Mouse (Mus musculus) heart, postnatal 0 days (tissue): ENCODE data around the gene Gm9639. TPM values are rescaled to one million over a fixed set of nuclear protein-coding genes. Genes with fewer than 3 reads are reported as not detected.
A peak's percentile ranks its signal among the peaks of the same experiment; 100 is the strongest.
"Not testable (repeated sequence)": the region's sequence is repeated elsewhere in the genome, so short reads cannot be mapped to it uniquely, and the experiment has no call there.

Source experiments
- ATAC-seq: fragments of 200-750 bp; cut with Nextera tagmentation; 2 replicates; pipeline ENCODE4 v1.8.0; 2017; ENCODE audit warnings: low read depth, moderate number of reproducible peaks, moderate library complexity; ENCODE audit not compliant: insufficient read depth
- DNase-seq: peaks from one replicate; pipeline ENCODE4 v3.0.0-alpha.2; 2016; ENCODE audit warnings: low spot score
- H3K27ac ChIP-seq: fragments of 300-500 bp; sonication (generic); 2 replicates; pipeline ENCODE4 v1.5.1; 2014; ENCODE audit warnings: low read depth, mild to moderate bottlenecking
- H3K27me3 ChIP-seq: fragments of 300-500 bp; sonication (generic); 2 replicates; pipeline ENCODE4 v1.6.1; 2014; ENCODE audit warnings: low read length, mixed read lengths; ENCODE audit not compliant: control insufficient read depth, insufficient read depth
- H3K36me3 ChIP-seq: fragments of 300-500 bp; sonication (generic); replicated peaks from 2 replicates; pipeline ENCODE4 v1.6.1; 2014; ENCODE audit warnings: low read length, mixed read lengths; ENCODE audit not compliant: control insufficient read depth, insufficient read depth
- H3K4me1 ChIP-seq: fragments of 300-500 bp; sonication (generic); 2 replicates; pipeline ENCODE4 v1.6.1; 2014; ENCODE audit warnings: antibody characterized with exemption; ENCODE audit not compliant: control insufficient read depth, insufficient read depth
- H3K4me2 ChIP-seq: fragments of 300-500 bp; sonication (generic); 2 replicates; pipeline ENCODE4 v1.6.1; 2014; ENCODE audit warnings: low read depth, mild to moderate bottlenecking, low read length, moderate library complexity
- H3K4me3 ChIP-seq: fragments of 300-500 bp; sonication (generic); 2 replicates; pipeline ENCODE4 v1.5.1; 2014; ENCODE audit warnings: low read depth, low read length
- H3K9ac ChIP-seq: fragments of 300-500 bp; sonication (generic); replicated peaks from 2 replicates; pipeline ENCODE4 v1.6.1; 2014; ENCODE audit warnings: low read depth, low read length, mixed read lengths
- H3K9me3 ChIP-seq: fragments of 300-500 bp; sonication (generic); replicated peaks from 2 replicates; pipeline ENCODE4 v1.6.1; 2016; ENCODE audit warnings: low read length; ENCODE audit not compliant: control insufficient read depth
- CTCF ChIP-seq: IDR thresholded peaks from 2 replicates; pipeline ENCODE4 v1.5.1; 2016; ENCODE audit warnings: antibody characterized with exemption, control low read depth, low read depth
- EP300 ChIP-seq: IDR thresholded peaks from 2 replicates; pipeline ENCODE4 v1.6.1; 2016; ENCODE audit warnings: antibody characterized with exemption, low read depth
- WGBS: fragments of 180-500 bp; shearing (Covaris S2); extraction: QIAGEN DNeasy Blood & Tissue Kit; methylation state at CpG from one replicate; pipeline ENCODE4 v1.1.7; 2014; 5-methylcytosine and 5-hydroxymethylcytosine counted together
- polyA plus RNA-seq: library from polyadenylated mRNA; unstranded; fragments of >200 nt; fragmentation: Nextera tagmentation; extraction: Ambion mirVana; gene quantifications from 2 replicates; pipeline ENCODE4 v1.2.1, GENCODE M21; 2015
- total RNA-seq: library from RNA; depleted of rRNA; stranded (reverse); fragments of >200 nt; gene quantifications from 2 replicates; pipeline ENCODE4 v1.2.3, GENCODE M21; 2014; ENCODE audit warnings: low replicate concordance

Gm9639 gene
- total and polyA plus RNA-seq, 2 experiments from 2014 or later, result not detected

- no peaks in the 10 kb centered on the region for H3K9me3 ChIP-seq
- TF ChIP-seq CTCF (peak; percentile 52), EP300 (no peak)
- DNase-seq, result no peak
- no peak for ATAC-seq
- H3K4me2 ChIP-seq, result no peak overlapping the region
- H3K27me3 ChIP-seq, result no peaks in the 10 kb centered on the region
- no peaks in the 10 kb centered on the region for H3K36me3 ChIP-seq
- no peak overlapping the region for H3K9ac ChIP-seq
- H3K4me3 ChIP-seq, result no peak overlapping the region
- WGBS, result 20% methylated on average over 5 of the region's 5 CpGs
- H3K4me1 ChIP-seq, result no peaks in the 10 kb centered on the region
- H3K27ac ChIP-seq, result no peak overlapping the region
Measured at GRCm38 (mm10) chr10:77815514-77815913, 20.6 kb upstream of the Gm9639 start.

DNA sequence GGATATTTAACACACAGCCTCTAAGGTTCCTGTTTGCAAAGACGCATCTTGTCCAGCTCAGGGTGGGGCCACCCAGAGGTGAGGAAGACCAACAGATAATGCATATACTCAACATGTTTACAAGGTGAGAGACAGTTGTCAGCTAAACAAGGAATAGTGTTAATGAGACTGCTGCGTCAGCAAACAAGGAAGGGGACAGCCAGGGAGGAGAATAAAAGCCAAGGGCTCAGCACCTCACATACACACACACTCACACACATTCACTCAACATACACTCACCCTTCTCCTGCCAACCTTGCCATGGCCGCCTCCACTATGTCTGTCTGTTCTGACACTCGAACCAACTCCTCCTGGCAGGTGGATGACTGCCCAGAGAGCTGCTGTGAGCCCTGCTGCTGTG is 19.5 kb upstream of the Gm9639 start, which contains the start of gene Gm2696:
Gene Gm2696 (plus strand): TSS at position 301 of the 400 bp plus-strand sequence.
- Histone ChIP-seq H3K4me3 (no peak within 1 kb of the TSS), H3K9ac (no peak within 1 kb of the TSS), H3K27ac (no peak within 1 kb of the TSS), H3K4me2 (no peak within 1 kb of the TSS), H3K9me3 (no peaks in the 10 kb centered on the region), H3K36me3 (no peaks in the 10 kb centered on the region), H3K4me1 (no peaks in the 10 kb centered on the region), H3K27me3 (no peaks in the 10 kb centered on the region)
- 32% methylated on average over 4 of the region's 4 CpGs for WGBS
- TF ChIP-seq CTCF (no peak), EP300 (no peak)
- DNase-seq, result no peak
- no peak for ATAC-seq

- Histone ChIP-seq H3K4me1 (no peaks in the 10 kb centered on the region), H3K9me3 (no peaks in the 10 kb centered on the region), H3K27ac (no peak within 1 kb of the TSS), H3K4me2 (no peak within 1 kb of the TSS), H3K27me3 (no peaks in the 10 kb centered on the region), H3K4me3 (no peak within 1 kb of the TSS), H3K36me3 (no peaks in the 10 kb centered on the region), H3K9ac (no peak within 1 kb of the TSS)
- no peak for TF ChIP-seq EP300
- TF ChIP-seq CTCF, result no peak
- WGBS, result 64% methylated on average over 5 of the region's 5 CpGs
- DNase-seq (no peak), ATAC-seq (no peak)
Measured at GRCm38 (mm10) chr10:77811743-77812142, 16.9 kb upstream of the Gm9639 start, which contains the start of gene Gm9507. Gene Gm9507 (minus strand): TSS chr10:77811843.

DNA sequence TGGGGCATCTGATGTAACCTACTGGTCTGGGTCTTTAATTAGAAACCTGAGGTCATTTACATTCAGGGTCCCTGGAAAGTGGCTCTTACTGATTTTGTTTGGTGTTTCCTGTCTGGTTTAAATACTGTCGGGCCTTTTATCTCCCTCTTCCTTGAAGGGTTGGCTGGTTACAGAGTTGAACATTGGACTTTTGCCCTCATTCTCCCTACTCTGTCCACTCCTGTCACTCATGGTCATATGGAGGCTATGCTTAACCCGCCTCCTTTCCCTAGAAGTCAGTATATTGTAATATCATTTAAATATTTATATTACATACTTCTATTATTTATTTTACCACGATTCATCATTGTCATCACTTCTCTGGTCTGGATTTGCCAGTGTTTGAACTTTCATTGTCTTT is 9.2 kb upstream of the Gm9639 start:
- H3K9ac ChIP-seq, result no peak overlapping the region
- no peak overlapping the region for H3K27ac ChIP-seq
- ATAC-seq, result no peak
- no peaks in the 10 kb centered on the region for H3K27me3 ChIP-seq
- H3K4me3 ChIP-seq, result no peak overlapping the region
- DNase-seq, result no peak
- H3K4me1 ChIP-seq, result no peaks in the 10 kb centered on the region
- H3K4me2 ChIP-seq, result no peak overlapping the region
- no peaks in the 10 kb centered on the region for H3K36me3 ChIP-seq
- H3K9me3 ChIP-seq, result no peaks in the 10 kb centered on the region
- no peak for TF ChIP-seq CTCF
- no peak for TF ChIP-seq EP300
- WGBS, result 57% methylated on average over 3 of the region's 3 CpGs

GRCm38 (mm10) chr10:77798921-77799508 is 4.1 kb upstream of the Gm9639 start, which contains the start of gene Gm19668:
Gene Gm19668 (minus strand): TSS chr10:77799133.
- Histone ChIP-seq H3K9me3 (no peaks in the 10 kb centered on the region), H3K36me3 (no peaks in the 10 kb centered on the region), H3K4me2 (no peak within 1 kb of the TSS), H3K27ac (no peak within 1 kb of the TSS), H3K9ac (no peak within 1 kb of the TSS), H3K4me3 (no peak within 1 kb of the TSS), H3K4me1 (no peaks in the 10 kb centered on the region), H3K27me3 (no peaks in the 10 kb centered on the region)
- TF ChIP-seq EP300, result no peak
- TF ChIP-seq CTCF, result no peak
- no peak for DNase-seq
- ATAC-seq, result no peak
- WGBS, result 69% methylated on average over 8 of the region's 8 CpGs

GRCm38 (mm10) chr10:77798164-77798920 is 3.5 kb upstream of the Gm9639 start:
- not testable (repeated sequence) for H3K27me3 ChIP-seq, H3K9me3 ChIP-seq, H3K4me2 ChIP-seq, H3K9ac ChIP-seq, H3K27ac ChIP-seq, DNase-seq, H3K4me3 ChIP-seq, H3K4me1 ChIP-seq, H3K36me3 ChIP-seq
- ATAC-seq, result peak; percentile 17; the same call in 1 of the 2 replicates
- WGBS, result 30% methylated on average over 3 of the region's 3 CpGs
